Mouse (Mus musculus) lung, postnatal 25 days (tissue): ENCODE results near the gene Pex26.

ENCODE experiments used
- DNase-seq: peaks from one replicate; pipeline ENCODE4 v3.0.0; 2022; ENCODE audit warnings: low spot score

Pex26 gene

DNA sequence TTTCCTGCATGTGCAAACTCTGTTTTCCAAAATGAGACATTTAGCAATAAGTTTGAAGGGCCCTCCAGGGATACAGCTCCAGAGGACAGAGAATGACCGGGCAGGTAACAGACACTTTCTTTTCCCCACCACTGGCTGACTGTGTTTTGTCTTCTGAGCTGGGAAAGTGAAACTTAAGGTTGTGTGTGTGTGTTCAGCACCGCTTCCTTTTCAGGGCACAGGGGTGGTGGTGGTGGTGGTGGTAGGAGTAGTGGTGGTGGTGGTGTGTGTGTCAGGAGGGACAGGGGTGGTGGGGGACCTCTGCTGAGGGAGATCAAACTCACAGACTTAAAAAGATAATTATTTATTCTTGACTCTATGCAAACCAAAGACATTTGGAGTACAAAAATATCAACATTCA, 58.3 kb downstream of the Pex26 start:
- no peak for DNase-seq

DNA sequence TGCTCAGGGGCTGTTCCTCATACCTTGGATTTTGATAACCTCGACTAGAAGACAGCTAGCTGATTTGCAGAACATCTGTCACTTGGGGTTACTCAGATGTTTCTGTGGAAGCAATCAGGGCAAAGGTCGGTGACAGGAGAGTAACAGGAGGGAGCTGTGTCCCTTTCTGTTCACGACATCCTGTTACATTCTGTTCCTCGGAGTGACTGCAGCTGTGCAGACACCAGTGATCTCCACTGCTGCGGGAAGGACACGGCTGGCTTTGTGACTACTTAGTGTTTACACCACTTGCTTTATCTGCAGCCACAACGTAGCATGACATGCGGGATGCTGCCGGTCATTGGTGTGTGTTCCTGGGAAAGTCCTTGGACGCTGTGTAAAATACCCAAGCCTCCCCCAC, 59.7 kb downstream of the Pex26 start:
- DNase-seq, result no peak

DNA sequence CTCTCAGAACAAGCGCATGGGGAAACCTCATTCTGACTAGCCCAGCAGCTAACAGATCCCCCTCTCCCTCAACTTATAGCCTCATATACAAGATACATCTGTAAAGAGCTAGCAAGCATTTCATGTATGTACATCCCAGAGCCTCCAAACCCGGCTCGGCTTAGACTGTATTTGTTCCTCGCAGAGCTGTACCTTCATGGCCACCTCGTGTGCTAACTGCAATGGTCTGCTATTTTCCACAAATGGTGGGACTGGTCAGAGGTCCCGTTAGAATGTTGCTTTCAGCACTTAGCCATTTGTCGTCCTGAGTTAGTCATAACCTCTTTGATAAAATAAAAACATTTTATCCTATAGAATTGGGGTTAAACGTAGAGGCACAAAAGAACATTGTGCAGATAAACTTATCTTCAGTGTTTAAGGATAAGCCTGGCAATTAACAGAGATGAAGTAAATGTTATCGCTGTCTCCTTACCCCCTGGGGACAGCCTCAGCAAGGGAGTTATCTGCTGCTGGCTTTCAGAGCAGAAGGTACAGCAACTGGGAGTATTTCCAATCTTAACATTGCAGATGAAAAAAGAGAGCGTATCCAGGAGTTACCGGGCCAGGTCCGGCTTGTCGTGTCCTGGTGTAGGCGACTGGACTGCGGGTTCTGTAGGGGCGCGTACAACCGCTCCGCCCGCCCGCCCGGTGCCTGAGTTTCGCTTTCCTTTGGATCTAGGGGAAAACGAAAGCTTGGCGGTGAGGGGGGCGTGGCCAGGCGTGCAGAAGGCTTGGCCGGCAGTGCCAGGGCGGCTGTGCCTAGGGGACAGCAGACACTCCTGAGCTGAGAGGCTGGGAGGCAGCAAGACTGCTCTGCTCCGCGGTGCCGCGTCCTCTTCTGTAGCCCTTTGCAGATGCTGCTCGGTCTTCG, 61.9 kb downstream of the Pex26 start, which contains the start of gene Usp18:
Gene Usp18 (plus strand): TSS at position 780 of the 910 bp plus-strand sequence.
- DNase-seq, result peak; percentile 96

DNA sequence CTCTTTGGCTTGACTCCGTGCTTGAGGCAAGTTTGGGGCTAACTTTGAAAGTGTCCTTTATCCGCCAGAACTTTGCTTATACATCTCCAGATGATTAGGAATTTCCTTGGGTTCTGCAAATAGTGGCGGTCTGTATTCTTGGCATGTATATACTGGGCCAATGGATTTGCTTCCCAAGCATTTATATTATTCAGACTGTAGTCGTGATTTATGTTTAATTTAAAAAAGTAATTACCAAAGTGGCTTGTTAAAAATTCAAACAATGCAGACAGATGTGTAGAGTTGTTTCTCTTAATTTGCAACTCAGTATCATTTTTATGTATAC, 62.5 kb downstream of the Pex26 start:
- no peak for DNase-seq
